Mouse (Mus musculus) hindbrain, embryonic 13.5 days (tissue): ENCODE data around the gene Adk. TPM values are rescaled to one million over a fixed set of nuclear protein-coding genes. Genes with fewer than 3 reads are reported as not detected.

ENCODE experiments used
- ATAC-seq: fragments of 200-750 bp; cut with Nextera tagmentation; 2 replicates; pipeline ENCODE4 v1.8.0; 2017; ENCODE audit warnings: moderate TSS enrichment; ENCODE audit not compliant: low FRiP score
- H3K27ac ChIP-seq: fragments of 300-500 bp; sonication (generic); 2 replicates; pipeline ENCODE4 v1.5.1; 2015; ENCODE audit warnings: inconsistent platforms, mild to moderate bottlenecking, moderate library complexity
- H3K27me3 ChIP-seq: fragments of 300-500 bp; sonication (generic); 2 replicates; pipeline ENCODE4 v1.6.1; 2015; ENCODE audit warnings: mild to moderate bottlenecking, inconsistent platforms
- H3K36me3 ChIP-seq: fragments of 300-500 bp; sonication (generic); 2 replicates; pipeline ENCODE4 v1.6.1; 2015; ENCODE audit warnings: mild to moderate bottlenecking, inconsistent platforms
- H3K4me1 ChIP-seq: fragments of 300-500 bp; sonication (generic); replicated peaks from 2 replicates; pipeline ENCODE4 v1.6.1; 2015; ENCODE audit warnings: inconsistent platforms
- H3K4me2 ChIP-seq: fragments of 300-500 bp; sonication (generic); 2 replicates; pipeline ENCODE4 v1.6.1; 2015; ENCODE audit warnings: inconsistent platforms, mild to moderate bottlenecking, moderate library complexity
- H3K4me3 ChIP-seq: fragments of 300-500 bp; sonication (generic); 2 replicates; pipeline ENCODE4 v1.5.1; 2015; ENCODE audit warnings: mild to moderate bottlenecking, inconsistent platforms
- H3K9ac ChIP-seq: fragments of 300-500 bp; sonication (generic); 2 replicates; pipeline ENCODE4 v1.6.1; 2015; ENCODE audit warnings: mild to moderate bottlenecking, inconsistent platforms
- H3K9me3 ChIP-seq: fragments of 300-500 bp; sonication (generic); 2 replicates; pipeline ENCODE4 v1.6.1; 2016; ENCODE audit warnings: inconsistent platforms
- WGBS: fragments of 180-500 bp; shearing (Covaris S2); methylation state at CpG from one replicate; pipeline ENCODE4 v1.1.7; 2015; 5-methylcytosine and 5-hydroxymethylcytosine counted together
- polyA plus RNA-seq: library from polyadenylated mRNA; unstranded; fragments of >200 nt; fragmentation: Nextera tagmentation; extraction: Ambion mirVana; gene quantifications from 2 replicates; pipeline ENCODE4 v1.2.1, GENCODE M21; 2015

Adk gene
- polyA plus RNA-seq, 1 experiment from 2014 or later = 42.2 TPM

DNA sequence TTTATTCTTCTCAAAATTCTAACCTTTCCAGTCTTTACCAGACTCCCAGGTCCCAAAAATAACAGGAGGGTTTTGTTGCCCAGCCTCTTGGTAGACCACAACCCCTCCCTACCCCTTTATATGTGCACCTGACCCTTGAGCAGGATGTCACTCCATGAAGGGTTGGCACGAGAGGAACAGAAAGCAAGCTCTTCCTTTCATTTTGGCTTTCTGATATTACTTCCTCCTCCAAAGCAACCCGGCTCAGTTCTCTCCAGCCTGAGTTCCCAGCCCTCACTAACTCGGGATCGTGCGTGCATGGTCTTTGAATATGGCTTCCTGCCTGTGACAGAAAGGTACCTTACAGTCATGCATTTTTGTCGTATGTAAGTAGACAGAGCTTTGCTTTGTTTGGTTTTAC is 142.0 kb downstream of the Adk start:
- Histone ChIP-seq H3K4me1 (peaks cover 7% of the 10 kb centered on the region), H3K4me2 (no peak overlapping the region), H3K9ac (no peak overlapping the region), H3K36me3 (no peaks in the 10 kb centered on the region), H3K27me3 (no peaks in the 10 kb centered on the region), H3K4me3 (no peak overlapping the region), H3K9me3 (no peaks in the 10 kb centered on the region), H3K27ac (no peak overlapping the region)
- no peak for ATAC-seq
- WGBS = 70% methylated on average over 6 of the region's 6 CpGs

- no peaks in the 10 kb centered on the region for H3K9me3 ChIP-seq
- no peaks in the 10 kb centered on the region for H3K36me3 ChIP-seq
- H3K9ac ChIP-seq = no peak overlapping the region
- no peaks in the 10 kb centered on the region for H3K4me1 ChIP-seq
- no peaks in the 10 kb centered on the region for H3K27me3 ChIP-seq
- WGBS = 93% methylated on average over 3 of the region's 3 CpGs
- no peak overlapping the region for H3K4me2 ChIP-seq
- H3K4me3 ChIP-seq = no peak overlapping the region
- H3K27ac ChIP-seq = no peak overlapping the region
- ATAC-seq = no peak
These were observed 148.5 kb downstream of the Adk start for GRCm38 (mm10) chr14:21200850-21201249.

GRCm38 (mm10) chr14:21206472-21206871 is 154.1 kb downstream of the Adk start:
- no peak for ATAC-seq
- WGBS = 88% methylated on average over 4 of the region's 4 CpGs
- H3K27me3 ChIP-seq = no peaks in the 10 kb centered on the region
- H3K9ac ChIP-seq = no peak overlapping the region
- H3K4me1 ChIP-seq = no peaks in the 10 kb centered on the region
- no peak overlapping the region for H3K4me2 ChIP-seq
- no peaks in the 10 kb centered on the region for H3K9me3 ChIP-seq
- H3K36me3 ChIP-seq = no peaks in the 10 kb centered on the region
- no peak overlapping the region for H3K4me3 ChIP-seq
- no peak overlapping the region for H3K27ac ChIP-seq

DNA sequence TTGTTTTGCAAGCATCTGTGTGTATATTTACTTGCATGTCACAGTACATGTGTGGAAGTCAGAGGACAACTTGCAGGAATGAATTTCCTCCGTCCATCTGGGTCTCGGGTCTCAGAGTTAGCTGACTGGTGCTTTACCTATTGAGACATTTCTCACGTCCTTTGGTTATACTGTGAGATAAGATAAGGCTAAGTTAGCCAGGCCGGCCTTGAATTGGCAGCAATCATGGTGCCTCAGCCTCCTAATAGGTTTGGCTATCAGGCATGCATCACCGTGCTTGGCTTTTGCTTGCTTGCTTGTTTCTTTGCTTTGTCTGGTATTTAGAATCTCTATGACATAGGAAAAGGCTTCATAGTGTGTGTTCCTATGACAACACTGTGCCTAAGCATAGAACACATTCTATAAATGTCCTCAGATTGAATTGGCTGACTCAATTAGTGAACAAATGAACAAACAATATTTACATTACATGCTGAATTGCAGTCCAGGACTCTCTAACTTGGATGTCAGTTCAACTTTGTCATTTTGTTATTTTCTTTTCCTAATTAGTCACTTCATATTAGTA is 169.3 kb downstream of the Adk start:
- no peaks in the 10 kb centered on the region for H3K9me3 ChIP-seq
- H3K4me1 ChIP-seq = peaks cover 5% of the 10 kb centered on the region; the same call in 1 of the 2 replicates
- no peaks in the 10 kb centered on the region for H3K36me3 ChIP-seq
- H3K4me3 ChIP-seq = no peak overlapping the region
- no peak overlapping the region for H3K4me2 ChIP-seq
- H3K9ac ChIP-seq = no peak overlapping the region
- H3K27ac ChIP-seq = 0 out of 2 replicates have a peak overlapping the region, but pooled peaks have one; percentile 12
- no peak for ATAC-seq
- 75% methylated on average over 5 of the region's 5 CpGs for WGBS
- H3K27me3 ChIP-seq = no peaks in the 10 kb centered on the region

- H3K36me3 ChIP-seq = no peaks in the 10 kb centered on the region
- WGBS = 60% methylated on average over 3 of the region's 3 CpGs
- no peak overlapping the region for H3K4me3 ChIP-seq
- no peaks in the 10 kb centered on the region for H3K9me3 ChIP-seq
- no peak overlapping the region for H3K4me2 ChIP-seq
- no peak overlapping the region for H3K27ac ChIP-seq
- H3K4me1 ChIP-seq = peaks cover 5% of the 10 kb centered on the region; the same call in 1 of the 2 replicates
- ATAC-seq = no peak
- H3K27me3 ChIP-seq = no peaks in the 10 kb centered on the region
- H3K9ac ChIP-seq = no peak overlapping the region
These were observed 169.8 kb downstream of the Adk start for GRCm38 (mm10) chr14:21222206-21222605.

DNA sequence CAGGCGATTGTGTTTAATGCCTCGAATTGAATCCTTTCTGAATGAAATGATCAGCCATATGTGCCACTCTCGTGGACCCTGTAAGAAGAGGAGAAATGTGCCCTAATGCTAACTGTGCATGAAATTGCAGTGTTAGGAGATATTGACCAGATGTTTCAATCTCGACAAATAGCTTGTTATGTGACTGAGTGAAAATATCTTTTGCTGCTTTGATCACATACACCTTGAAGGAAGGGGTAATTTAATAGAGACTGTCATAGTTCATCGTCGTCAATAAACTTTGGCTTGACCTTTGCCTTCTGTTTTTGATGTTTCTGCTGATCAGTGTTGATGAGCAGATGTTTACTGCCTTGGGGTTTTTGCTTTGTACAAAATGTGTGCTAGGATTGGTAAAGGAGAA is 171.1 kb downstream of the Adk start:
- Histone ChIP-seq H3K36me3 (no peaks in the 10 kb centered on the region), H3K9me3 (no peaks in the 10 kb centered on the region), H3K4me2 (no peak overlapping the region), H3K9ac (no peak overlapping the region), H3K27me3 (no peaks in the 10 kb centered on the region), H3K4me1 (peaks cover 5% of the 10 kb centered on the region; the same call in 1 of the 2 replicates), H3K4me3 (no peak overlapping the region), H3K27ac (no peak overlapping the region)
- no peak for ATAC-seq
- WGBS = 74% methylated on average over 6 of the region's 6 CpGs

DNA sequence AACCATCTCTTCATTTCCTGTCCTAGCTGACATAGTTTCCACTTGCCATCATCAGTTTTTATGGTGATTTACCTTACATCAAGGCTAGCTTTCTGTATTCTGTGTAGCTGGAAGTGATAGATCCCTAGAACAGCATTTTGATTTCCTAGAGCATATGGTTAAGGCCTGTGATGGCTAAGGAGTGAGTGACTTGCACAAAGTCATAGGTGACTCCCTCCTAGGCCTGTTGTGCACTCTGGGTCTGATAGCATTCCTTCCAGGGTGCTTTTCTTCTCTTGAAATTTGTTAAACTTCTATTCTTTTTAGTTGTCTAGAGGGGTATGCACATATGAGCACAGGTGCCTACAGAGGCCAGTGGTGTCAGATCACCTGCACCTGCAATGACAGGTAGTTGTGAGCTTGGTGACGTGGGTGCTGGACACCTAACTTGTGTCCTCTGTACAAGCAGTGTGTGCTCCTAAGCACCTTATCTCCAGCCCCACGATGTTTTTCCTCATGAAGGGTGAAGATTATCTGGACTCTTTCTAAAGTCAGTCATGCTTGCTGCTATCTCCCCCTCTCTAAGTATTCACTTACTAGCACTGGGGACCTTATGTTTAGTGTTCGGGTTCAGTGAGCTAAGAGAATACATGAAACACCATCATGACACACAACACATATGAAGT is 171.7 kb downstream of the Adk start:
- Histone ChIP-seq H3K9me3 (no peaks in the 10 kb centered on the region), H3K27ac (no peak overlapping the region), H3K4me3 (no peak overlapping the region), H3K27me3 (no peaks in the 10 kb centered on the region), H3K9ac (no peak overlapping the region), H3K4me2 (no peak overlapping the region), H3K4me1 (peaks cover 5% of the 10 kb centered on the region; the same call in 1 of the 2 replicates), H3K36me3 (no peaks in the 10 kb centered on the region)
- WGBS = 92% methylated on average over 3 of the region's 3 CpGs
- ATAC-seq = no peak

- Histone ChIP-seq H3K27ac (no peak overlapping the region), H3K9me3 (no peaks in the 10 kb centered on the region), H3K4me3 (no peak overlapping the region), H3K9ac (no peak overlapping the region), H3K4me2 (no peak overlapping the region), H3K36me3 (no peaks in the 10 kb centered on the region), H3K27me3 (no peaks in the 10 kb centered on the region), H3K4me1 (no peaks in the 10 kb centered on the region)
- WGBS = 96% methylated on average over 2 of the region's 2 CpGs
- ATAC-seq = no peak
These were observed 184.7 kb downstream of the Adk start for GRCm38 (mm10) chr14:21237051-21237450.

DNA sequence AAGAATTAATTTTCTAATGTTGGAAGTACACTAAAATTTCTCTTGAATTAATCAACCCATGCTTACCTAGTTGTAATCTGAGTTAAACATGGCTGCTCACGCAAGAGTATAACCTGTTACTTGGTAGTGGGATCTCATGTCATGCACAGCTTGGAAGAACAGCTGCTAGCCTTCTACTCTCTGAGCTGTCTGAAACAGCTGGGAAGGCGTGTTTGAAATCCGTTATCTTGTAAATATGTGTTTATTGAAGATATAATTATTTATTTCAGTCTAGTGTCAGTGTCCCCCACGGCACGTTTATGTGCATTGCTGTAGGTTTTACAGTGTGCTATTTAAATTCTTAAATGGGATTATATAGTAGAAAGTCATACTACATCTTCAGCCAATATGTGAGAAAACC is 188.7 kb downstream of the Adk start:
- H3K27me3 ChIP-seq = no peaks in the 10 kb centered on the region
- no peaks in the 10 kb centered on the region for H3K36me3 ChIP-seq
- WGBS = 85% methylated on average over 5 of the region's 5 CpGs
- no peak overlapping the region for H3K9ac ChIP-seq
- no peak overlapping the region for H3K4me3 ChIP-seq
- no peak overlapping the region for H3K4me2 ChIP-seq
- no peaks in the 10 kb centered on the region for H3K4me1 ChIP-seq
- no peaks in the 10 kb centered on the region for H3K9me3 ChIP-seq
- H3K27ac ChIP-seq = no peak overlapping the region
- ATAC-seq = no peak

DNA sequence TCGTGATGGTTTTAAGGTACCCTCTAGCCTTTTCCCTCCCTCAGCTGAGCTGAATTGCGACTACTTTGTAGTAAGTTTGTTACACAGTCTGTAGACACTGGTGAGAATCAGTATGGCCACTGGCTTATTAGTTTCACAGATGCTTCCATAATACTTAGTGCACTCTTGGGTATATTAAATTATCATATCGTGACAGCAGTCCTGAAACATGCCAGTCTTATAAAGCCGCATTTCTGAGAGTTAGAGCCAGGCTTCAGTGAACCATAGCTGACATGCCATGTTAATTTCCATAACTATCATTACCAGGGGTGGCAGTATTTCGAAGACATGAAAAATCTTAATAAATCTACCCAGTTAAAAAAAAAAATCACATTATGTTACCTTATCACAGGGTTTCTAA is 199.0 kb downstream of the Adk start:
- no peak for ATAC-seq
- no peaks in the 10 kb centered on the region for H3K9me3 ChIP-seq

GRCm38 (mm10) chr14:21252326-21252886 is 200.0 kb downstream of the Adk start:
- WGBS = 6% methylated on average over 7 of the region's 7 CpGs
- Histone ChIP-seq H3K9ac (0 out of 2 replicates have a peak overlapping the region, but pooled peaks have one; percentile 2), H3K4me3 (0 out of 2 replicates have a peak overlapping the region, but pooled peaks have one; percentile 7)

More for the DNA sequence above, 199.0 kb downstream of the Adk start:
- H3K27ac ChIP-seq = peak overlapping the region; percentile 55
- H3K4me1 ChIP-seq = peaks cover 28% of the 10 kb centered on the region
- H3K9ac ChIP-seq = no peak overlapping the region
- H3K4me3 ChIP-seq = no peak overlapping the region
- H3K36me3 ChIP-seq = no peaks in the 10 kb centered on the region
- WGBS = 28% methylated on average over 5 of the region's 5 CpGs
- H3K4me2 ChIP-seq = 0 out of 2 replicates have a peak overlapping the region, but pooled peaks have one; percentile 15
- no peaks in the 10 kb centered on the region for H3K27me3 ChIP-seq

DNA sequence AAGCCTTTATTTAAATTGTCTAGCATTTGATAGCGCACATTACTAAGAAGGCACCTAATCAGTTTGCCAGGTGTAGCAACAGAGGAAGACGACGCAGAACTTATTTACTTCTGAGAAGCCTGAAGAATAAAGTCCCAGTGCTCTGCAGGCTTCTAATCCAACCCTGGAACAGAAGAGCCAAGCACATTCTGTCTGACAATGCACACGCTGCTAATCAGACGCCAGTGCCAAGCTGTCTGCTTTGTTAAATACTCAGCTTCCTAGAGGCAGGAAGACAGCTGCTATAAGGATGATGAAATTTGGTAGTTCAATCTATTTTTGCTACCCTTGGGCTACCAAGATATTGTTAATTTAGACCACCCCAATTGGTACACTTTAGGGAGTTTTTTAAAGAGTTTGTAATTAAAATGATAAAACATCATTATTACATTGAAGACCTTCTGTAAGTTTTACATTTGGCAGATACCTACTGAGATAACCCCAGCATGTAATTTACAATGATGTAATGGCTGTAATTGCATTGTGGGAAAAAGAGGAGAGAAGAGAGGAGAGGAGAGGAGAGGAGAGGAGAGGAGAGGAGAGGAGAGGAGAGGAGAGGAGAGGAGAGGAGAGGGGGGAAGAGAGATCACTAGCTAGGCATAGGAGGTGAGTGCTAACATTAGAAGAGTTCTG is 201.1 kb downstream of the Adk start:
- ATAC-seq = peak; percentile 73
- Histone ChIP-seq H3K27ac (peak overlapping the region; percentile 91), H3K9ac (no peak overlapping the region), H3K27me3 (no peaks in the 10 kb centered on the region), H3K4me1 (peaks cover 28% of the 10 kb centered on the region), H3K9me3 (no peaks in the 10 kb centered on the region), H3K4me3 (no peak overlapping the region), H3K4me2 (0 out of 2 replicates have a peak overlapping the region, but pooled peaks have one; percentile 21), H3K36me3 (no peaks in the 10 kb centered on the region)
- WGBS = 17% methylated on average over 5 of the region's 5 CpGs

More at GRCm38 (mm10) chr14:21252326-21252886, 200.0 kb downstream of the Adk start:
- peaks cover 28% of the 10 kb centered on the region for H3K4me1 ChIP-seq
- H3K27ac ChIP-seq = peak overlapping the region; percentile 88
- no peaks in the 10 kb centered on the region for H3K27me3 ChIP-seq
- no peaks in the 10 kb centered on the region for H3K9me3 ChIP-seq
- peak; percentile 88 for ATAC-seq
- no peaks in the 10 kb centered on the region for H3K36me3 ChIP-seq
- peak overlapping the region; percentile 39 for H3K4me2 ChIP-seq
